Mouse (Mus musculus) kidney, postnatal 0 days (tissue): Measurements from ENCODE around the gene Ccnjl. TPM values are rescaled to one million over a fixed set of nuclear protein-coding genes. Genes with fewer than 3 reads are reported as not detected.
A peak's percentile ranks its signal among the peaks of the same experiment; 100 is the strongest.

Experiments used
- ATAC-seq: fragments of 200-750 bp; cut with Nextera tagmentation; replicated peaks from 2 replicates; pipeline ENCODE4 v1.8.0; 2017; ENCODE audit warnings: low read depth, moderate number of reproducible peaks, moderate TSS enrichment, moderate library complexity; ENCODE audit not compliant: low FRiP score
- DNase-seq: peaks from one replicate; pipeline ENCODE4 v3.0.0-alpha.2; 2016; ENCODE audit warnings: low spot score
- H3K27ac ChIP-seq: fragments of 300-500 bp; sonication (generic); 2 replicates; pipeline ENCODE4 v1.5.1; 2014; ENCODE audit warnings: mild to moderate bottlenecking
- H3K27me3 ChIP-seq: fragments of 300-500 bp; sonication (generic); 2 replicates; pipeline ENCODE4 v1.6.1; 2014; ENCODE audit warnings: low read length, mixed read lengths; ENCODE audit not compliant: insufficient read depth
- H3K36me3 ChIP-seq: fragments of 300-500 bp; sonication (generic); 2 replicates; pipeline ENCODE4 v1.6.1; 2014; ENCODE audit warnings: low read length, mixed read lengths; ENCODE audit not compliant: insufficient read depth
- H3K4me1 ChIP-seq: fragments of 300-500 bp; sonication (generic); replicated peaks from 2 replicates; pipeline ENCODE4 v1.6.1; 2014; ENCODE audit warnings: antibody characterized with exemption, low read length, mixed read lengths; ENCODE audit not compliant: insufficient read depth
- H3K4me2 ChIP-seq: fragments of 300-500 bp; sonication (generic); 2 replicates; pipeline ENCODE4 v1.6.1; 2014; ENCODE audit warnings: mild to moderate bottlenecking, low read length, moderate library complexity, mixed read lengths
- H3K4me3 ChIP-seq: fragments of 300-500 bp; sonication (generic); replicated peaks from 2 replicates; pipeline ENCODE4 v1.5.1; 2014; ENCODE audit warnings: low read depth, low read length
- H3K9ac ChIP-seq: fragments of 300-500 bp; sonication (generic); 2 replicates; pipeline ENCODE4 v1.6.1; 2014; ENCODE audit warnings: low read depth, low read length
- H3K9me3 ChIP-seq: fragments of 300-500 bp; sonication (generic); replicated peaks from 2 replicates; pipeline ENCODE4 v1.6.1; 2016; ENCODE audit warnings: low read length, inconsistent platforms, mixed read lengths
- CTCF ChIP-seq: IDR thresholded peaks from 2 replicates; pipeline ENCODE4 v1.5.1; 2016; ENCODE audit warnings: antibody characterized with exemption, low read depth, mild to moderate bottlenecking, moderate library complexity
- WGBS: fragments of 180-500 bp; shearing (Covaris S2); extraction: QIAGEN DNeasy Blood & Tissue Kit; methylation state at CpG from one replicate; pipeline ENCODE4 v1.1.7; 2014; 5-methylcytosine and 5-hydroxymethylcytosine counted together
- polyA plus RNA-seq: library from polyadenylated mRNA; unstranded; fragments of >200 nt; fragmentation: Nextera tagmentation; extraction: Ambion mirVana; gene quantifications from 2 replicates; pipeline ENCODE4 v1.2.1, GENCODE M21; 2015

The Ccnjl gene
- polyA plus RNA-seq, 1 experiment from 2014 or later: 14.2 TPM

DNA sequence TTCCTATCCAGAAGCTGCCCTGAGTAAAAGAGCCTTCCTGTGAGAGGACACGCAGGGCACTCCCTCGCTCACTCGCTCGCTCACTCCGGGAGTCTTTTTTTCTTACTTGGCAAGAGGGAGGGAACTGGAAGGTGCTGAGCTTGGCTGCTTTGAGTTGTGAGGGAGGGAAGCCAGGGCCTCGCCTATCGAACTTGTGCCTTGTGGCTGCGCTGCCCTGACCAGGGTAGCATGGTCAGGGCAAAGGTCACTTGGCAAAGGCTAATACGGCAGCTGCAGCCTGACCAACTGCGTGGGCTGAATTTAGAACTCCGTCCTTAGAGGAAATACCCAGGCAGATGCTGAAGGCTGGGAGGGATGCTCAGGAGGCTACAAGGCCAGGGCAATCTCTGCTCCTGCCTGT is 21.1 kb downstream of the Ccnjl start:
- Histone ChIP-seq H3K27ac (peak overlapping the region; percentile 50; the same call in 1 of the 2 replicates), H3K4me3 (no peak overlapping the region), H3K9ac (no peak overlapping the region), H3K4me2 (no peak overlapping the region), H3K4me1 (peaks cover 24% of the 10 kb centered on the region), H3K9me3 (no peaks in the 10 kb centered on the region), H3K27me3 (no peaks in the 10 kb centered on the region), H3K36me3 (no peaks in the 10 kb centered on the region)
- 20% methylated on average over 11 of the region's 11 CpGs for WGBS
- DNase-seq (peak; percentile 55), ATAC-seq (peak; percentile 70)
- no peak for TF ChIP-seq CTCF

DNA sequence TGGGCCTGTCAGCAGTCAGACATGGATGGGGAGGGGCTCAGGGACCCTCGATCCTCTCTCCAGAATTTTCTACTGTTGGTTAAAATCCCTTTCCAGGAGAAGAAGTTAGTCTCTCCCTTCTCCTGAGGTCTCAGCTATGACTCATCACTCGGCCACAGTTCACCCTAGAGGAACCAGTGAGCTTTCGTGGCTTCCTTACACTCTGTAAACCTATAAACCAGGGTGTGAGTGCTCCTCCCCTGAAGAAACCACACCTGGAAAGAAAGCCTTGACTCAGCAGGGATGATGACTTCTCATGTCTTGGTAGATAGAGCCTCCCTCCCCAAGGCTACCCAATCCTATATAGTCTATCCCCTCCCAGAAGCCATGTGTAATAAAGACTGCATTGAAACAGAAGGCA is 23.2 kb downstream of the Ccnjl start:
- WGBS: 85% methylated on average over 3 of the region's 3 CpGs
- Histone ChIP-seq H3K9ac (no peak overlapping the region), H3K36me3 (no peaks in the 10 kb centered on the region; the same call in 1 of the 2 replicates), H3K4me1 (peaks cover 24% of the 10 kb centered on the region), H3K4me2 (no peak overlapping the region), H3K27me3 (no peaks in the 10 kb centered on the region), H3K9me3 (no peaks in the 10 kb centered on the region), H3K27ac (no peak overlapping the region), H3K4me3 (no peak overlapping the region)
- no peak for TF ChIP-seq CTCF
- ATAC-seq (peak; percentile 55; the same call in 1 of the 2 replicates), DNase-seq (no peak)

DNA sequence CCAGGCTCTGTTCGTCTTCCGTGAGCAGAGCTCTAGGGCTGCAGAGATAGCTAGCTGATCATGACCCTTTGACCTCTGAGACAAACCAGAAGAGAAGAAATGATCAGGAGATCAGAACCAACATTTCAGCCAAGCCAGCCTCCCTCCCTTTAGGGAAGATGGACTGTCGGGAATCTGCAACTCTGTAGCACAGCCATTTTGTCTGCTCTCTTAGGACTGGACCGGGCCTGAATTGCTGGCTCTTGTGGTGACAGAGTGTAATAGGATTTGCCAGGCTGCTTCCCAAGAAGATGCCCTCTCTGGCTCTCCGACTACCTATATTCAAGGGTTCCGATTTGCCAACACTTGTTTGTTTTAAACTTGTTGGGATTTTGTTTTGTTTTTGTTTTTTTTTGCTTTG is 24.1 kb downstream of the Ccnjl start:
- H3K9me3 ChIP-seq: no peaks in the 10 kb centered on the region
- ATAC-seq (no peak), DNase-seq (no peak)
- no peak overlapping the region for H3K4me2 ChIP-seq
- H3K27ac ChIP-seq: no peak overlapping the region
- no peak overlapping the region for H3K4me3 ChIP-seq
- no peaks in the 10 kb centered on the region for H3K27me3 ChIP-seq
- WGBS: 90% methylated on average over 6 of the region's 6 CpGs
- TF ChIP-seq CTCF: no peak
- peaks cover 4% of the 10 kb centered on the region for H3K36me3 ChIP-seq
- peaks cover 24% of the 10 kb centered on the region for H3K4me1 ChIP-seq
- H3K9ac ChIP-seq: no peak overlapping the region

DNA sequence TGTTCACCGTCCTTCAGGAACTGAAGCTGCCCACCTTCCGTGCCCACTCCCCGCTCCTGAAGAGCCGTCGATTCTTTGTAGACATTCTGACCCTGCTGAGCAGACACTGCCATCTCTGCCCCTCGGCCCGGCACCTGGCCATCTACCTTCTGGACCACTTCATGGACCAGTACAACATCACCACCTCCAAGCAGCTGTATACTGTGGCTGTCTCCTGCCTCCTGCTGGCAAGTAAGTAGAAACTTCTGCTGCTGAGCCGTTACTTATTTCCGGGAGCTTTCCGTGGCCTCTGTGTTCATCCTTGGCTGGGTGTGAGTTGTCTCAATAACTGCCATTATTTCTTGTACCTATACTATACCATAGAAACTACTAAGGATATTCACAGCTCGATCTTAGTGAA is 28.0 kb downstream of the Ccnjl start:
- Histone ChIP-seq H3K4me2 (no peak overlapping the region), H3K9ac (no peak overlapping the region), H3K27me3 (no peaks in the 10 kb centered on the region), H3K27ac (no peak overlapping the region), H3K9me3 (no peaks in the 10 kb centered on the region), H3K36me3 (peaks cover 15% of the 10 kb centered on the region), H3K4me3 (no peak overlapping the region), H3K4me1 (peaks cover 4% of the 10 kb centered on the region; the same call in 1 of the 2 replicates)
- DNase-seq (no peak), ATAC-seq (no peak)
- peak; percentile 59 for TF ChIP-seq CTCF
- 84% methylated on average over 11 of the region's 11 CpGs for WGBS

DNA sequence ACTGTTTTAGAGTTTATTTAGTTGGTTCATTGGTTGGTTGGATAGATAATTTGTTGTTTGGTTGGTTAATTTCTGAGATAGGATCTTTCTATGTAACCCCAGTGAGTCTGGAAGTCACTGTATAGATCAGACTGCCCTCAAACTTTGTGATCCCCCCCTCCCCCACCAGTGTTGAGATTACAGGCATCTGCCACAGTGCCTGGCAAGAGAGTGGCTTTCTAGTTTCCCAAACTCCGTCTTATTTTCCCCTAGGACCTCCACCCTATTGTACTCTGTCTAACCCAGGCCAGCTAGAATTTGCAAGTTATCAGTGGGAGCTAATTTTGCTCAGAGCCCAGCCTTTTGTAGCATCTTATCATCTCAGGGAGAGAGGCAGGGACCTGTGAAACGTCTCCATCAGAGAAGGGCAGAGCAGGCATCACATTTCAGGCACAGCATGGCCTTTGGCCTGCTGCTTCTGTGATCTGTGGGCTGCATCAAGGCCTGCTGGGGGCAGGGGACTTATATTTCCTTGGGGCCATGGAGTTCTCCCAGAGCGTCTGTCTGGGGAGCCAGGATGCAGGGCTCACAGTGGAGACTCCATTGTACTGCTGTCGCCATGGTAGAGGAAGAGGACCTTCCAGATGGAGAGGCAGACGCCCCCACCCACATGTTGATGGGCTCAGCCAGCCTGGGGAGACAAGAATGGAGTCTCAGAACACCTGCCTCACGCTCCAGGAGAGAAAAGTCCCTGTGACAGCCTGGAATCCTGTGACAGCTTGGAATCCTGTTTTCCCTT is 31.1 kb downstream of the Ccnjl start:
- Histone ChIP-seq H3K4me3 (no peak overlapping the region), H3K27ac (0 out of 2 replicates have a peak overlapping the region, but pooled peaks have one; percentile 25), H3K4me1 (peaks cover 4% of the 10 kb centered on the region; the same call in 1 of the 2 replicates), H3K9ac (no peak overlapping the region), H3K27me3 (no peaks in the 10 kb centered on the region), H3K9me3 (no peaks in the 10 kb centered on the region), H3K36me3 (peaks cover 15% of the 10 kb centered on the region), H3K4me2 (no peak overlapping the region)
- TF ChIP-seq CTCF: no peak; the same call in 1 of the 2 replicates
- ATAC-seq: peak; percentile 53
- peak; percentile 67 for DNase-seq
- WGBS: 19% methylated on average over 6 of the region's 6 CpGs

DNA sequence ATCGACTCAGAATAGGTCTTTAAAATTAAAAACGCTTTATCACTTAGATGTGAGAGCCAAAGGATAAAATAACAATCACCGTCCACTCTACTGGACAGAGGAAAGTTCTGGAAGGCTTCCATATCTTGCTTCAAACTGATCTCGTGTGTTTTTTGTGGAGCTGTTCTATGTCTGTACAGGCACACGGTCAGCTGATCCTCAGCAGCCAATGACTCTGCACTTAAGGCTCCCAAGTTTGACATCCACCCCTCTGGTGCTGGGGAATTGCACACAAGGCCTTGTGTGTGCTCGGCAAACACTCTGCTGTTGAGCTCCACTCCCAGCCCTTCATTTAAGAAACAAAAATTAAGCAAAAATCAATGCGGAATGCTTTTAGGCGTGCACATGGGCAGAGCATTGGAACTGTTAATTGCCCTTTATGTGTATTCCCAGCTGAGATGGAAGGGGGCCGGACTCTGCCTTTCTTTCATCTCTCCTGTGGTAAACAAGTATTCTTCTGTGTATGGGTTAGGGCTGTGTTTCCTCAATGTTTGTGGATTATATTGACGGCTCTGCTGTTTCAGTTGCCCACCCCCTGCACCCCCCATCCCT is 35.2 kb downstream of the Ccnjl start:
- peaks cover 17% of the 10 kb centered on the region; the same call in 1 of the 2 replicates for H3K4me1 ChIP-seq
- no peak overlapping the region for H3K4me3 ChIP-seq
- no peak for TF ChIP-seq CTCF
- H3K36me3 ChIP-seq: 0 out of 2 replicates have a peak, but pooled peaks cover 1% of the 10 kb centered on the region
- H3K9ac ChIP-seq: no peak overlapping the region
- no peaks in the 10 kb centered on the region for H3K9me3 ChIP-seq
- DNase-seq: no peak
- WGBS: 67% methylated on average over 10 of the region's 10 CpGs
- no peak overlapping the region for H3K27ac ChIP-seq
- H3K27me3 ChIP-seq: no peaks in the 10 kb centered on the region
- no peak overlapping the region for H3K4me2 ChIP-seq
- ATAC-seq: no peak
